Mouse (Mus musculus) cerebellum, adult 2 months (tissue): Measurements from ENCODE around the gene Foxl2.

Experiments
- CTCF ChIP-seq: fragments of 200-500 bp; IDR thresholded peaks from 2 replicates; pipeline ENCODE4 v1.5.1; 2011; ENCODE audit warnings: low read depth, mild to moderate bottlenecking, control low read depth, low read length, moderate library complexity, borderline replicate concordance; ENCODE audit not compliant: insufficient read depth
- POLR2A ChIP-seq: fragments of 200-500 bp; IDR thresholded peaks from 2 replicates; pipeline ENCODE4 v1.6.1; 2011; ENCODE audit warnings: low read length, control low read depth, borderline replicate concordance; ENCODE audit not compliant: insufficient read depth

GRCm38 (mm10) chr9:98954391-98955102 is 541 bp upstream of the Foxl2 start:
- no peak for TF ChIP-seq CTCF
- TF ChIP-seq POLR2A: no peak
